Mouse (Mus musculus) heart, adult 8-10 months (tissue): Measurements from ENCODE around the gene Cx3cl1. TPM values are rescaled to one million over a fixed set of nuclear protein-coding genes. Genes with fewer than 3 reads are reported as not detected.

Source experiments
- DNase-seq: peaks from one replicate; pipeline ENCODE4 v3.0.0; 2022; ENCODE audit warnings: low spot score
- total RNA-seq, 4 experiments: library from RNA; stranded (reverse); gene quantifications; 2 replicates each; pipeline ENCODE4 v1.2.4; 2022

The Cx3cl1 gene
- total RNA-seq, 4 experiments from 2014 or later = 5.7 to 8.2 (median 7.2) TPM

- no peak for DNase-seq
These were observed 1.9 kb downstream of the Cx3cl1 start for GRCm38 (mm10) chr8:94773700-94774171.

DNA sequence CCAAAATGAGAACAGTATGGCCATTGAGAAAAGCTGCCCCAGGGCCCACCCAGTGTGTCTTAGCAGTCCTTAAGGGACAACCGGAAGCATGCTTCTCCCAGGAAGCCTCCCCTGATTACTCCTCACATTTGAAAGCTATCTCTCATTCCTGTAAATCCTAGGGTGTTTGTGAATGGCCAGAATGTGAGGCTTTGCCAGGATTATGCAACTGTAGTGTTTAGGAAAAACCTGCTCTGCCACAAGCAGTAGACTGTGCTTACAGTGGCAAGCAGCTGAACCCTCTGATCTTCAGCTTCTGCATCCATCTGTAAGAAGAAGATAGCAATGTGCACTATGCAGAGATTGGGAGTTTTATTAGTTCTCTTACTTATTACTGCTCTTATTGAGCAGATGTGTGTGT, 2.8 kb downstream of the Cx3cl1 start:
- DNase-seq = no peak

- no peak for DNase-seq
These were observed 4.5 kb downstream of the Cx3cl1 start for GRCm38 (mm10) chr8:94776346-94776745.

- DNase-seq = no peak
These were observed 6.2 kb downstream of the Cx3cl1 start for GRCm38 (mm10) chr8:94778036-94778435.

GRCm38 (mm10) chr8:94778473-94778872, 6.7 kb downstream of the Cx3cl1 start:
- peak; percentile 67 for DNase-seq

DNA sequence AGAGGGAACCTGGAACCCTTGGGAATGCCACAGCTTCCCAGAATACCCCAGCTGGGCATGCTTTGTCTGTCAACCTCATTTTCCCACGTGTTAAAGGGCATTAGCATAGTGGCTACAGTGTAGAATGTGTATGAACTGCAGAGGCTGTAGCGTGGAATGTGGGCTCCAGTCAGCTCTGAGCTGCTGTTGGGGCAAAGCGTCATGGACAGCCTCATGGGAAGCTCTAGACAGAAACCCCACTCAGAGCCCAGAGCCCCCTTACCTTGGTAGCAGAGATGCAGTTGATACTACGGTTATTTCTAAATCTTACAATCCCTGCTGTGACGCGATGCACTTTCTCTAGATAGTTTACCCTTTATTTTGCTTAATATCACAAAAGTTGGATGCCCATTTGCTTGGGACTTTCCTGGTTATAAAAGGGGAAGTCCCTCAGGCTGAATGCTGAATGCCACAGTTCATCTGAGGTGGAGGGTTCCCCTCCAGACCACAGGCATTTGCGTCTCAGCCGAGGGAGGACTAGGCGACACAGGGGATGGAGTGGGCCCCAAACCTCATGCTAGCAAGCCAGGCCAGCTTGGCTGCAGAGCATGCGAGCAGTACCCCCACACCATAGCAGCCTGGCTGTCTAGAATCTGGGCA, 7.2 kb downstream of the Cx3cl1 start:
- DNase-seq = no peak

GRCm38 (mm10) chr8:94779534-94780294, 7.9 kb downstream of the Cx3cl1 start:
- DNase-seq = no peak

- no peak for DNase-seq
These were observed 8.8 kb downstream of the Cx3cl1 start for GRCm38 (mm10) chr8:94780491-94781154.

- DNase-seq = no peak
These were observed 9.5 kb downstream of the Cx3cl1 start for GRCm38 (mm10) chr8:94781155-94781837.

DNA sequence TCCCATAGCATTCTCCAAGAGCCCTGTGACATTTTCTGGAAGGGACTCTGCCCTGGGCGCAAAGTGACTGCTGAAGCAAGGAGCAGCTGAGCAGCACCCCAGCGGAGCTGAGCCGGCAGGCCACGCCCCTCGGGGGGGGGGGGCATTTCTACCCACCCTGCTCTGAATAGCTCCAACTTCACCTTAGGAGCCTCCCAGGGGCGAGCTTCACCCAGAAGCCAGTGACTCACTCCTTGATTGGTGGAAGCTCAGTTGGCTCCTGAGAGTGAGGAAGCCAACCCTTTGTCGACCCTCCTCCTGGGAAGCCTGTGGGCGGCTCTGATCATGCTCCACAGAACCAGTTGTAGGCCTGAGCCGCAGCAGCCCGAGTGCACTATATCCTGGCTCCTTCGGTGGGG, 10.0 kb downstream of the Cx3cl1 start:
- DNase-seq = no peak

- no peak for DNase-seq
These were observed 12.1 kb downstream of the Cx3cl1 start for GRCm38 (mm10) chr8:94783890-94784289.

- peak; percentile 57 for DNase-seq
These were observed 13.6 kb downstream of the Cx3cl1 start for GRCm38 (mm10) chr8:94785247-94785985.

- DNase-seq = no peak
These were observed 14.3 kb downstream of the Cx3cl1 start for GRCm38 (mm10) chr8:94785995-94786595.

DNA sequence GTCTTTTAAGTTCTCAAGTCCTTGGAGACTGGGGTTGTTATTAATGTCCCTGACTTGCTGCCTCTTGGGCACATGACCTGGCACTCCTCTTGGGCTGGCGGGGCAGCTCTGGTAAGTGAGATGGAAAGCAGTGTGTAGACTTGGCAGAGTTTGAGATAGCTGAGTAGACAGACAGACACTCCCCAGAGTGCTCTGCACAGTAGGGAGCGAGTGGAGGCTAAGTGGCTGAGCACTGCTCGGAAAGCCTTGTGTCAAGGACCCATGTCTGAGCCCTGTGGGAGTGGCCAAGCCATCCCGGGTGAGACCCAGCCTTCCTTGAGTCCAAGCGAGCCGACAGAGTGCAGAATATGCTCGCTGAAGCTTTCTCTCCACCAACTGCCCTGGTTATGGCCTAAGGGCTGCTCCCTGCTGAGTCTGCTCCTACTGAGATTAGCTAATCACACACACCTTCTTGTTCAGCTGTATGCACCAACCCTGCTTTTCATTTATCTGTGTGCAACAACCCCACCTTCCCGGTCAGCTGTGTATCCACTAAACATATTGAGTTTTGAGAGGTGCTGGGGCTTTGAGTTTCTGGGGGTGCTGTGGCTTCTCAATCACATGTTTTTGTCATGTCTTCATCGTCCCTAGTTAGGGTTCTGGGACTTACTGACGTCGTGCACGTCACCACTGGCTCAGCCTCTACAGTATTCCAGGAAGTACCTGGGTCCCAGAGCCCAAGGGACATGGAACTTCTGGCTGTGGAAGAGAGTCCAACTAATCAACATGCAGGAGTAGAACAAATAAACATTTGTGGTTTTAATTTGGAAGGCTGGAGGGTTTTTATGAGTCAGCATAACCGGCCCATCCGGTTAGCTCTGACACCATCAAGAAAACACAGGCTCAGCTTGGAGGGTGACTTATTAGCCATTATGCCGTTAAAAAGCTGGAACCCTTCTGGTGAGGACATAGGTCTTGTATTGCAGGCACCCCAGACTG, 16.0 kb downstream of the Cx3cl1 start:
- DNase-seq = peak; percentile 57

DNA sequence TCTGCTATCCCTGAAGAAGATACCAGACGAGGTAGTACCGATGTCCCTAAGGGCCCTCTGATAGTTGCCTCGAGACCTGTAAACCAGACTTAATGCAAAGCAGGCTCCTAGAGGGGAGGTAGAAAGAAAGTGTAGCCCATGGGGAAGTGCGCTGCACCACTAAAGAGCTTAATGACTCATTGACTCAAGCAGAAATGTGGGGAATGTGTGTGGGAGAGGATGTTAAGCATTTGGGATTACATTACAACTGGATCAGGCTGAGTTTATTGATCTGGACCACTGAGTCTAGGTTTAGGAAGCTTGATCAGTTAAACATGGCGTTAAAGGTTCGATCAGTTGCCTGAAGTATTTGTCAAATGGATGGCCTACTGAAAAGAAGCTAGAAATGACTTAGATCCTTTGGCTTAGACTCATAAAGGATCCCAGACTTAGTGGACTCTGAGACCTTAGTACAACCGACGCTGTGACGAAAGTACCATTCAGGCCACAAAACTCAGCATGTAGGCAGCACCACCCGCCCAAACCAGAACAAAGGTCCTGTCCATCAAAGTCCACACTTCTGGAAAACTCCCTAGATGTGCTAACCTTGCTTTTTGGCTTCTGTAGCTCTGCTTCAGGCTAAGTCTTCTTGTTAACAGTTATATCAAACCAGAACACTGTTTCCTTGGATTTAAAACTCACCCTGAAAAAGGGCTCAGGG, 17.6 kb downstream of the Cx3cl1 start:
- DNase-seq = no peak

DNA sequence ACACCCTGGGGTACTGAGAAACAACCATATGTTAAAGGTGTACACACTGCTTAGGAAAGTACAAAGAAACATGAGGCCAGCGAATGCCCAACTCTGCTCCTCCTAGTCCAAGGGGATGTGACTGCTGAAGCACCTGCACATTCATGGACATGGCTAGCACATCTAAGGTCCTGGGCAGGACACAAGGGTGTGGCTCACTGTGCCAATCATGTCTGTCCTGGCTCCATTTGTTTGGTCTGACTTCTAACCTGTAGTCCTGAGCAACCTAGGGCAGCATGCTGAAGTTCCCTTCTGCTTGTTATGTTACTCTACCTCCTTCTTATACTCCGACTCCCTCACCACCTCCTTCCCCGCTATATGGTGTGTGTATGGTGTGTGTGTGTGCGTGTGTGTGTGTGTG, 22.6 kb downstream of the Cx3cl1 start:
- DNase-seq = no peak

GRCm38 (mm10) chr8:94794782-94795181, 23.0 kb downstream of the Cx3cl1 start:
- DNase-seq = no peak

- no peak for DNase-seq
These were observed 28.6 kb downstream of the Cx3cl1 start for GRCm38 (mm10) chr8:94800278-94800968.
